Mouse (Mus musculus): ENCODE measurements around the gene Defb22.

DNA sequence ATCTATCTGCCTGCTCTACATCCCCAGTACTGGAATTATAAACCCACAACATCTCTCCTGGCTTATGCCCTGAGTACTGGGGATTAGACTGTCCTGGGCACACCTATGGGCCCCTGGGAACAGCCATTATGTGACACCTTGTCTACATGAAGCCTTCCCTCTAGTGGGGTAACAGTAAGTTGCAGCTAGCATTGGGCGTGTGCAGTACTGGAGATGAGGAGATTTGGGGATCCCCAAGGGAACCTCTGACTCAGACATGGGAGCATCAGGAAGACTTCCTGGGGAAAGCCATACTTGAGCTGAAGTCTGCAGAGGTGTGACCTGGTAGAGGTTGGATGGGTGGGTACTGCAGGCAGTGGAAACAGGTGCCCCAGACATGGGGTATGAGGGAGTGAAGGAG, 51.0 kb downstream of the Defb22 start:
- TF ChIP-seq POLR2A (IDR thresholded peaks at IDR 0.05; ENCODE audit: insufficient read length, low read depth) (no peak), USF1 (IDR thresholded peaks at IDR 0.05; ENCODE audit: low read depth) (no peak), TCF3 (IDR thresholded peaks at IDR 0.05; ENCODE audit: insufficient read length, low read depth) (no peak), MYOD1 (IDR thresholded peaks at IDR 0.05; ENCODE audit: control insufficient read depth in 1 of 3, insufficient read length in 2 of 3, low read depth in 2 of 3) (no peak), CEBPB (IDR thresholded peaks at IDR 0.05; ENCODE audit: insufficient read depth, poor library complexity, severe bottlenecking) (no peak), TCF12 (IDR thresholded peaks at IDR 0.05; ENCODE audit: insufficient read depth, poor library complexity, severe bottlenecking) (no peak), POLR2AphosphoS2 (IDR thresholded peaks at IDR 0.05; ENCODE audit: insufficient read length, low read depth) (no peak)

All from myocyte (in vitro differentiated cells).